Mouse (Mus musculus): ENCODE measurements around the gene Crnn. TPM values are rescaled to one million over a fixed set of nuclear protein-coding genes. Genes with fewer than 3 reads are reported as not detected.

Gene Crnn
- polyA plus RNA-seq, 1 experiment from 2014 or later: not detected

- Histone ChIP-seq H3K9me3 (ENCODE audit: control insufficient read depth, low read length) (no peaks in the 10 kb centered on the region), H3K4me3 (ENCODE audit: low read depth, low read length) (no peak overlapping the region), H3K36me3 (ENCODE audit: control insufficient read depth, insufficient read depth, low read length) (no peaks in the 10 kb centered on the region), H3K4me2 (no peak overlapping the region), H3K4me1 (replicated peaks; ENCODE audit: control insufficient read depth, insufficient read depth, low read length) (no peaks in the 10 kb centered on the region), H3K27ac (ENCODE audit: low read depth, low read length) (no peak overlapping the region), H3K9ac (ENCODE audit: low read depth, low read length) (no peak overlapping the region), H3K27me3 (replicated peaks; ENCODE audit: control insufficient read depth, insufficient read depth, low read length) (no peaks in the 10 kb centered on the region)
- whole genome bisulfite sequencing: 62% methylated on average over 1 of the region's 1 CpGs
- ATAC-seq (replicated peaks; ENCODE audit: low FRiP score) (no peak), DNase-seq (ENCODE audit: low spot score) (no peak)
These were observed 18.5 kb downstream of the Crnn start for GRCm38 (mm10) chr3:93162996-93163592.

DNA sequence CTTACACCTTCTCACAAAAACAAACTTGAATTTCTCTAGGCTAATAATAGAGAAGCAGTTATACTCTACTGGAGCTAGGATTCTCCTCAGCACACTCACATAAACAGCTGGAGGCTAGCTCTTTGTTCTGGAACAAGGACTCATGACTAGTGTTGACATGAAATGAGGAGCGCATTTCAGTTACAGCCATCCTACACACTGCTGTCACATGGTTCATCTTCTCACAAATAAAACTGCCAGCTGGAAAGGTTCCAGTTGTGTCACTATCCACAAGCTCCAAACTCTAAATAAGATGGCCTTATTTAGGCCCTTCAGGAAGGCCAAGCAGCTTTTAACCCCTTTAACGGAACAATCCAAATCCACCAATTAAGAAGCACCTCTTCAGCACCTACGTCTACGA lies 36.3 kb downstream of the Crnn start:
- H3K36me3 ChIP-seq (ENCODE audit: control insufficient read depth, insufficient read depth, low read length): no peaks in the 10 kb centered on the region
- H3K9ac ChIP-seq (ENCODE audit: low read depth, low read length): no peak overlapping the region
- WGBS: 83% methylated on average over 4 of the region's 4 CpGs
- no peak for ATAC-seq (replicated peaks; ENCODE audit: low FRiP score)
- no peaks in the 10 kb centered on the region for H3K27me3 ChIP-seq (replicated peaks; ENCODE audit: control insufficient read depth, insufficient read depth, low read length)
- H3K4me1 ChIP-seq (replicated peaks; ENCODE audit: control insufficient read depth, insufficient read depth, low read length): no peaks in the 10 kb centered on the region
- DNase-seq (ENCODE audit: low spot score): no peak
- H3K9me3 ChIP-seq (ENCODE audit: control insufficient read depth, low read length): no peaks in the 10 kb centered on the region
- H3K4me2 ChIP-seq: no peak overlapping the region
- H3K4me3 ChIP-seq (ENCODE audit: low read depth, low read length): no peak overlapping the region
- H3K27ac ChIP-seq (ENCODE audit: low read depth, low read length): no peak overlapping the region

GRCm38 (mm10) chr3:93196978-93197377 lies 52.4 kb downstream of the Crnn start, which contains the start of gene Flg2:
TSS of gene Flg2 (plus strand) at chr3:93197278.
- H3K4me1 ChIP-seq (replicated peaks; ENCODE audit: control insufficient read depth, insufficient read depth, low read length): no peaks in the 10 kb centered on the region
- H3K27me3 ChIP-seq (replicated peaks; ENCODE audit: control insufficient read depth, insufficient read depth, low read length): no peaks in the 10 kb centered on the region
- DNase-seq (ENCODE audit: low spot score) (no peak), ATAC-seq (replicated peaks; ENCODE audit: low FRiP score) (no peak)
- H3K27ac ChIP-seq (ENCODE audit: low read depth, low read length): no peak within 1 kb of the TSS
- no peak within 1 kb of the TSS for H3K9ac ChIP-seq (ENCODE audit: low read depth, low read length)
- H3K36me3 ChIP-seq (ENCODE audit: control insufficient read depth, insufficient read depth, low read length): no peaks in the 10 kb centered on the region
- H3K4me2 ChIP-seq: no peak within 1 kb of the TSS
- H3K9me3 ChIP-seq (ENCODE audit: control insufficient read depth, low read length): peaks cover 6% of the 10 kb centered on the region; the same call in 1 of the 2 replicates
- WGBS: 90% methylated on average over 3 of the region's 3 CpGs
- H3K4me3 ChIP-seq (ENCODE audit: low read depth, low read length): no peak within 1 kb of the TSS

Other genes starting within 250 kb of the Crnn start
- gene Lce3a, start 218.6 kb upstream of the Crnn start, polyA plus RNA-seq (2014; fragmentation: Nextera tagmentation; extraction: Ambion mirVana): not detected in 2 replicates
- gene Lce3b, start 211.8 kb upstream of the Crnn start, polyA plus RNA-seq (2014; fragmentation: Nextera tagmentation; extraction: Ambion mirVana): not detected in 2 replicates
- gene Lce3c, start 200.3 kb upstream of the Crnn start, polyA plus RNA-seq (2014; fragmentation: Nextera tagmentation; extraction: Ambion mirVana): not detected in 2 replicates
- gene Lce3d, start 187.4 kb upstream of the Crnn start, polyA plus RNA-seq (2014; fragmentation: Nextera tagmentation; extraction: Ambion mirVana): not detected in 2 replicates
- not detected in 2 replicates for gene Lce3e, start 177.7 kb upstream of the Crnn start, polyA plus RNA-seq (2014; fragmentation: Nextera tagmentation; extraction: Ambion mirVana)
- gene Lce3f, start 152.6 kb upstream of the Crnn start, polyA plus RNA-seq (2014; fragmentation: Nextera tagmentation; extraction: Ambion mirVana): not detected in 2 replicates
- gene Crct1, start 129.1 kb upstream of the Crnn start, polyA plus RNA-seq (2014; fragmentation: Nextera tagmentation; extraction: Ambion mirVana): 0.49 and 0.97 TPM in 2 replicates
- gene Lce1m, start 125.7 kb upstream of the Crnn start, polyA plus RNA-seq (2014; fragmentation: Nextera tagmentation; extraction: Ambion mirVana): not detected in 2 replicates
- not detected in 2 replicates for gene Gm4858, start 76.0 kb upstream of the Crnn start, polyA plus RNA-seq (2014; fragmentation: Nextera tagmentation; extraction: Ambion mirVana)
- not detected in 2 replicates for gene Flg2, start 52.5 kb downstream of the Crnn start, polyA plus RNA-seq (2014; fragmentation: Nextera tagmentation; extraction: Ambion mirVana)
- not detected in 2 replicates for gene Flg, start 128.7 kb downstream of the Crnn start, polyA plus RNA-seq (2014; fragmentation: Nextera tagmentation; extraction: Ambion mirVana)
- gene Hrnr, start 175.0 kb downstream of the Crnn start, polyA plus RNA-seq (2014; fragmentation: Nextera tagmentation; extraction: Ambion mirVana): not detected in 2 replicates
- gene Rptn, start 248.9 kb downstream of the Crnn start, polyA plus RNA-seq (2014; fragmentation: Nextera tagmentation; extraction: Ambion mirVana): not detected in 2 replicates